Mouse (Mus musculus) brain, embryonic 14.5 days (tissue): ENCODE results near the gene Ankrd63. TPM values are rescaled to one million over a fixed set of nuclear protein-coding genes. Genes with fewer than 3 reads are reported as not detected.
A peak's percentile ranks its signal among the peaks of the same experiment; 100 is the strongest.

Experiments used
- DNase-seq: peaks from one replicate; pipeline ENCODE4 v3.0.0-alpha.2; 2011; ENCODE audit warnings: low read depth
- CTCF ChIP-seq: fragments of 200-500 bp; IDR thresholded peaks from 2 replicates; pipeline ENCODE4 v1.5.1; 2012; ENCODE audit warnings: inconsistent platforms, mild to moderate bottlenecking, moderate library complexity, borderline replicate concordance; ENCODE audit not compliant: insufficient read depth, insufficient read length; ENCODE audit errors: extremely low read depth
- POLR2A ChIP-seq: fragments of 200-500 bp; IDR thresholded peaks from 2 replicates; pipeline ENCODE4 v1.6.1; 2012; ENCODE audit warnings: mild to moderate bottlenecking, inconsistent platforms, borderline replicate concordance; ENCODE audit not compliant: poor library complexity, insufficient read depth, insufficient read length, severe bottlenecking; ENCODE audit errors: extremely low read depth
- polyA plus RNA-seq: library from polyadenylated mRNA; depleted of rRNA; stranded (reverse); fragments of >200 nt; gene quantifications from 2 replicates; pipeline ENCODE4 v1.2.3, GENCODE M21; 2012; rRNA removed

Gene Ankrd63
- 0.14 and 0.62 TPM in 2 replicates for polyA plus RNA-seq

DNA sequence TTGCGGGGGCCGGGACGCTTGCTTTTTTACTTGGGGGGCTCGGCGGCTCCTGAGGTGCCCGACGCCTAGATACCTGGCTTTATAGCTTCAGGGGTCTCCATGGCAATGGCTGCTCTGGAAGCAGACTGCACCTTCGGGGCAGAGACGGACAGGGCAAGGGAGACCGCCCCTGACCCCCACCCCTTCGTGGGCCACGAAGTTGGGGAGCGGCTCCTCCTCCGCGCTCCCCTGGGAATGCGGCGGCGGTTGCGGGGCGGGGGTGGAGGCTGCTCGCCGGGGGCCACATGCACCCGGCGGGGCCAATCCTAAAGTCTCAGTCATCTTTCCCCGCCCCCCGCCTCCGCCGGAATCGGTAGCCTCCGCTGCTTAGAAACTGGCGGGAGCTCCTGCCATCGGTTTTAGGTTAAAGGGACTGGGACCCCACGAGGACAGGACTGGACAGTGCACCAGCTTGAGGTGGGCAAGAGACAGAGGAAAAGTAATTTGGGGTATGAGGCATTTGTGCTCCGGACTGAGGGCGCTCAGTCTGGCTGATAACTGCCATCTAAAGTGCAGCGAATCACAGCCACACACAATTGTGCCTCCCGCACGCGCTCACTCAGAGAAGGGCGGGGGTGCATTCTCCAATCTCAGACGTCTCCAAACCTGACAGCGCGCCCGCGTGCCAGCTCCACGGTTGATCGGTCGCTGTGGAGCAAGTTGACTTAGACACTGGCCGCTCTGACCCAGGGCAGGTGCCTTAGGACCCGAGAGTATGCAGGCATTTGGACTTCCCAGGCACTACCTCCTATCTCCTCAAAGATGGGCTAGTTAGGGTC lies at the start of gene Ankrd63:
Gene Ankrd63, minus strand, starts transcription at position 51 of the 818 bp plus-strand sequence.
- TF ChIP-seq POLR2A (no peak), CTCF (no peak)
- peak; percentile 38 for DNase-seq

DNA sequence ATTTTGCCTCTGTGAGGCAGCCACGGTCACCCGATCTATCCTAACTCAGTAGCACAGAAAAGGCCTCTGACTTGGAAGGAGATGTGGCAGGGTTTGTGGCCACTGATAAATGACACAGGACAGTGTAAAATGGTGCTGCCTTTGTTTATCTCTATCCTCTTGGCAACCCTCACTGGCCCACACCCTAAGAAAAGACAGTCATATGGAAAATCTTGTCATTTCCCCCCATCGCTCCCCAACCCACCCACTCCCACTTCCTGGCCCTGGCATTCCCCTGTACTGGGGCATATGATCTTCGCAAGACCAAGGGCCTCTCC lies 49.0 kb upstream of the Ankrd63 start:
- DNase-seq: no peak
- TF ChIP-seq POLR2A (no peak), CTCF (no peak)

DNA sequence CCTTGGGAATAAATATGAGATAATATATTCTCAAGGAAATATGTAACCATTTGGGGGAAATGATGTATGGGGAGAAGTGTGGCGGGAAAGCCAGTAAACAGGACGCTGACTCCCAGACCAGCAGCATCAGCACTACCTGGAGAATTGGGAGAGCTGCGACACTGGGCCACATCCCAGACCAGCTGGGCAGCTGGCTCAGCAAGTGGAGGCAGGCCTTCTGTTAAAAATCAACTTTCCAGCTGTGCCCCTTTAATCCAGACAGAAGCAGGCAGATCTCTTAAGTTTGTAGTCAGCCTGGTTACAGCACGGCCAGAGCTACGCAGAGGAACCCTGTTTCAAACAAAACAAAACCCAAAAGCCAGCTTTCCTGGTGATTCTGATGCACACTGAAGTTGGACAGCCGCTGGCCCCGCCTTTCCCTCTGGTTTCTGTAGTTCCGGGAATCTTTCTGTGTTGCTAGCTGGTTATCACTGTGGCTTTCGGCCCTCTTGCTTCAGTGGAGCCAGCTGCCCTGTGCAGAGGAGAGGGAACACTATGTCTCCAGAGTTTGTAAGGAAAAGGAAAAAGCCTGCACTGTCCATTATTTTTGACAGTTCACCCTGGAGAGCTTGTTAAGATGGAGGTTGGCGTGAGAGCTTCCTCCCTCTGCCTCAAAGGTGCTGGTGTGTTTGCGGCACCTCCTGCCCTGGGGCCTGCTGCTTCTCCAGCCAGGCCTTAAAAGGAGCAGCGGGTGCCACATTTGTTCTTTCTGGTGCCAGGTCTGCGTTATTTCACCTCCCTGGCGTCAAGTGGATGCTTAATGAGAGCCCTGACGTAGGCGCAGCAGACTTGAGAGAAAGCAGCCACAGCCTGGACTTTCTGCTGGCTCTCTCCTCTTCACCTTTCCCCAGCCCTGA lies 48.4 kb upstream of the Ankrd63 start:
- TF ChIP-seq CTCF: no peak
- no peak for TF ChIP-seq POLR2A
- DNase-seq: peak; percentile 40

DNA sequence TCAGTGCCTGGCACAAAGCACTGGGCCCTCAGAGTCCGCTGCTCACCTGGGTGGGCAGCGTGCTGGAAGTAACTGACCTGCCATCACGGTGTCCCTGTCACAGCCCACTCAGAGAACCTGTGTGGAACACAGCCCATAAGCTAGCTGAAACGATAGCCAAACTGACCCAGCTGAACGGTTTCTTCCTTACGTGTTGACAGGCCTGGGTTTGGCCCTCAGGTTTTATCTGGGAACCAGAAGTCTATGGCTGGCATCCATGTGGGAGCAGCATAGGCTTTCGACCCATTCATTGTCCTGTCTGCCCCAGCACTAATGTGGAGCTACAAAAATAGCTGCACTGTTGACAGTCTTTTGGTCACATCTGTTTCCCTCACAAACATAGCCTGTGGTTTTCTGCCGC lies 46.7 kb upstream of the Ankrd63 start:
- DNase-seq: no peak
- no peak for TF ChIP-seq POLR2A
- TF ChIP-seq CTCF: no peak

DNA sequence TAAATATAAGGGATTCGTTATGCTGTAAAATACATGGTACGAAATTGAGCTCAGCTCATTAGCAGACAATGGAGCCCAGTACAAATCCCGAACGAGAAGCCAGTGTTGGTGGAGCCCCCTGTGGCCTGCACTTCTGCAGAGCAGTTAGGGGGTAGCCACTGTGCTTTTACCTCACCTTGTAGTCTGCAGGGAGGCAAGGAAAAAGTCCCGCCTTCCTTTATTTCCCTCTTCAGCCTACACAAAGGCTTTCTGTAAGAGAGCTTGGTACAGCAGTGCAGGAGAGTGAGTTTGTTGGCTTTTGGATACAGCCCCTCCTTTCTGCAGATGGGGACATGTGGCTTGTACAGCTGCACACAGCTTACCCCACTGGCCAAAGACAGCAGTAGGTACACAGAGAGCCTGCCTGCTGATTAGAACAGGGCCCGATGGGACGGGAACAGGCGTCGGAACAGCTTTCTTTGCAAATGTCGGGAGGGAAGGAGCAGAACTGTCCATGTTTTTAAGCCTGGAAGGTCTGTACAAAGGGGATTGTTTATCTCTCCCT lies 45.6 kb upstream of the Ankrd63 start:
- peak; percentile 57 for DNase-seq
- no peak for TF ChIP-seq CTCF
- no peak for TF ChIP-seq POLR2A

DNA sequence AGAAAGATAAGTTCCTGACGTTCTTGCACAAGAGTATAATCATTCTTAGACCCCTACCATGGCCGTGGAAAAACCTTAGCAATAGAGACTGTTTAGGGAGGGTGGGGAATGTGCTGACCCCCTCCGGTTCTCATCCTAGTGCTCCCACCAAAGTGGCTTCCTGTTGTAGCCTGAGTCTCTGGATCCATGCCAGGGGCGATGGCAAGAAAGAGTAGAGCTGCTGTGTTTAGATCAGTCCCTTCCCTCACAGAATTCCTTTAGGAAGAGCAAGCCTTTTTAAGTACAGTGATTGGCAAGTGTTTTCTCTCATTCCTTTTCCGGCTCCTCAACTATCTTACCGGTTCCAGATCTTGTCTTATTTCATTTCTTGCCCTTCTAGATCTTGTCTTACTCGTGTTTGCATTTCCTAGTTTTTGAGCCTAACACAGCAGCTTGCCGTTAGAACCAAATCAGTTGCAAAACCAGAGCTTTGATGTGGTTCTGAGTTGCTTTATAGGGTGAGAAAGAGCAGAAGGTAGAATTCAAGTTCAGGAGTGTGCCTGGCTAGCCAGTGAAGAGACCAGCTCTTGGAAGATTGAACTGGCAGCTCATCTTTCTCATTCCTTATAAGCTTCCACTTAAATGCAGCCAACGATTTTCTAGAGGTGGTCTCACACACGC lies 43.7 kb upstream of the Ankrd63 start:
- TF ChIP-seq POLR2A (no peak), CTCF (no peak)
- DNase-seq: peak; percentile 75

DNA sequence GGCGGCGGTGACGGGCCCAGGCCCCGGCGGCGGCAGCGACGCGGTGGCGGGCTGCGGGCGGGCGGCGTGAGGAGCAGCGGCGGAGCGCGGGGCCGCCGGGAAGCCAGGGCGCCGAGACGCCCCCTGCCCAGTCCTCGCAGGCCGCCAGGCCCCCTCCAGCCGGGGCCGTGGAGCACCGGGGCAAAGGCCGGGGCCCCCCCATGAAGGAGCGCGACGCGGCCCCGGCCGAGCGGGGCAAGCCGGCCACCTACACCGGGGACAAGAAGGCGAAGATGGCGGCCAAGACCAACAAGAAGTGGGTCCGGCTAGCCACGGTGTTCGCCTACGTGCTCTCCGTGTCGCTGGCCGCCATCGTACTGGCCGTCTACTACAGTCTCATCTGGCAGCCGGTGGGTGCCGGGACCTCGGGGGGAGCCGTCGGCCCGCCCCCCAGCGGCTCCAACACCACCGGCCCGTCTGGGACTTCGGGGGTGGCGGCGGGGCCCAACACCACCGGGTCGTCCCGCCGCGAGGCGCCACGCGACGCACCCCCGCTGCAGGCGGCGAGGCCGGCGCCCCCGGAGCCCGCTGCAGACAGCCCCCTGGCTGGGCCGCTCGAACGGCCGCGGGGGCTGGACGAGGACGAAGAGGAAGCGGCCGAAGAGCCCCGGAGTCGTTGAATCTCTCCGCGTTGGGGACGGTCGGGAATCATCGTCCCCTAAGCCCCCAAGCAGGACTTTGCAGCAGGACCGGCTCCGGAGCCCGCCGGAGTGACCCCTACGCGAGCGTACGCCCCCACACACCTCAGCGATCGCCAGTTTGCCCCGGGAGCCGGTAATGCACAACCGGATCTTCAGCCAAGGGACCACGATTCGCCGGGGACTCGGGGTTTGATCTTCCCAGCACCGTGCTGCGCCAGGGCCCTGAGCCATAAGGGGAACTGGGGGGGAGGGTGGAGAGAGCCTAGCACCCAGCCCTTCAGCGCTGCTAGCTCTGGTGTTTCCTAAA lies 42.4 kb upstream of the Ankrd63 start:
- peak; percentile 46 for DNase-seq
- TF ChIP-seq CTCF (no peak), POLR2A (no peak)

DNA sequence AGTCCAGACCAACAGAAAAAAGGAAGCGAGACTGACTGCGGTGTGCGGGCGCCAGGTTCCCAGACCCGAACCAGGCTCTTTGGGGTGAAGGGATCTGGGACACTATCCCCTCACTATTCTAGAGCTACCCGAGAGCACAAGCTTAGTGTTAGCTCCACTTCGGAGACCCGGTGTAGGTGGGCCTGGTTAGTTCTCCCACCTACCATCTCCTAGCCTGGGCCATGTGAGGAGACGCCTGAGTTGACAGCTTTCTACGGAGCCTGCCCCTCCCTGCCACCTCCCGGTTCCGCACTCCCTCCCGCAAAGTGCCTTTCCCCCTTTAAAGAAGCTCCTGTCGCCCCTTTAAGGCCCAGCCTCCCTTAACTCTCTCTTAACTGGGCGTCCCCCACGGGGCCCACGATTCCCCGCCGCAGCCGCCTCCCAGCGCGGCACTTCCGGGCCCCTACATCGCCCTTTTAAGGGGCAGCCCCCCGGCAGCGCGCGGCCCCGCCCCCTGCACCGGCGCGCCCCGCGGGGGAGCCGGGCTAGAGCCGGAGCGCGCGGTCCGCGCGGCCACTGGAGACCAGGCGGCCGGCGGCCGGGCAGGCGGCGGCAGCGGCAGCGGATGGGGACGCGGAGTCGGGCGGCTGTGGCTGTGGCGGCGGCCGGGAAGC lies 41.6 kb upstream of the Ankrd63 start, which contains the start of gene Inafm2:
Gene Inafm2, plus strand, starts transcription at position 527 of the 653 bp plus-strand sequence.
- DNase-seq: peak; percentile 97
- peak; percentile 84 for TF ChIP-seq POLR2A
- no peak for TF ChIP-seq CTCF

DNA sequence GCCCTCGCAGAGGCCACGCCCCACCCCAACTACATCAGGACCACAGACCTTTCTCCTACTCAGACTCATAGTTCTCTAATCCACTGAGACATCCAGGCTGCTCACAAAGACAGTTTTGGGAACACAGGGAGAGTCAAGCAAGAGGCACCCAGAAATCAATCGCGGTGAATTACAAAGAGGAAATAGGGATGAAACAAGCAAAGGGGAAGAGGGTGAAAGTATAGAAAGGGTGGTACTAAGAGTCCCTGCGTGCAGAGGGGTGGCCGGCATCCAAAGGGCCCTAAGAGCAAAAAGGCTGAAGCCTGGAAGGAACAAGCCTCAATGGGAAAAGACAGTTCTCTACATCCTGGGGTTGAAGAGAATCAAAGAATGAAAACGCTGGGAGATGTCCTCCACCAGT lies 40.9 kb upstream of the Ankrd63 start:
- no peak for DNase-seq

More for the DNA sequence above, 40.9 kb upstream of the Ankrd63 start:
- TF ChIP-seq POLR2A (no peak), CTCF (no peak)
